Mouse (Mus musculus): Measurements from ENCODE around the gene Ces2a.
A peak's percentile ranks its signal among the peaks of the same experiment; 100 is the strongest.

Gene Ces2a

GRCm38 (mm10) chr8:104733753-104734152, at the start of gene Ces2a:
Gene Ces2a, plus strand, starts transcription at chr8:104734003.
- DNase-seq = no peak

- no peak for DNase-seq
These were observed 45.4 kb upstream of the Ces2a start for GRCm38 (mm10) chr8:104688433-104688832.

GRCm38 (mm10) chr8:104698556-104698955, 35.2 kb upstream of the Ces2a start:
- no peak for DNase-seq

- no peak for DNase-seq
These were observed 31.9 kb upstream of the Ces2a start for GRCm38 (mm10) chr8:104701900-104702299.

GRCm38 (mm10) chr8:104721166-104721565, 12.6 kb upstream of the Ces2a start:
- no peak for DNase-seq

GRCm38 (mm10) chr8:104731451-104731850, 2.4 kb upstream of the Ces2a start:
- DNase-seq = no peak

- DNase-seq = no peak
These were observed 1.8 kb upstream of the Ces2a start for GRCm38 (mm10) chr8:104731969-104732368.

- DNase-seq = no peak
These were observed 8.2 kb downstream of the Ces2a start for GRCm38 (mm10) chr8:104742039-104742438.

GRCm38 (mm10) chr8:104743410-104743809, 9.6 kb downstream of the Ces2a start:
- no peak for DNase-seq

GRCm38 (mm10) chr8:104752818-104753217, 19.0 kb downstream of the Ces2a start:
- DNase-seq = no peak

GRCm38 (mm10) chr8:104757621-104758020, 23.8 kb downstream of the Ces2a start:
- no peak for DNase-seq

- DNase-seq = no peak
These were observed 24.4 kb downstream of the Ces2a start for GRCm38 (mm10) chr8:104758209-104758608.

- DNase-seq = no peak
These were observed 27.3 kb downstream of the Ces2a start for GRCm38 (mm10) chr8:104761126-104761525.

GRCm38 (mm10) chr8:104766485-104766884, 32.7 kb downstream of the Ces2a start:
- DNase-seq = no peak

- no peak for DNase-seq
These were observed 36.6 kb downstream of the Ces2a start for GRCm38 (mm10) chr8:104770365-104770764.

GRCm38 (mm10) chr8:104787049-104787448, 53.2 kb downstream of the Ces2a start:
- no peak for DNase-seq

- no peak for DNase-seq
These were observed 55.1 kb downstream of the Ces2a start for GRCm38 (mm10) chr8:104788929-104789328.

GRCm38 (mm10) chr8:104789886-104790680, 56.3 kb downstream of the Ces2a start:
- peak; percentile 14 for DNase-seq
